Mouse (Mus musculus): ENCODE measurements around the gene Gsn.

DNA sequence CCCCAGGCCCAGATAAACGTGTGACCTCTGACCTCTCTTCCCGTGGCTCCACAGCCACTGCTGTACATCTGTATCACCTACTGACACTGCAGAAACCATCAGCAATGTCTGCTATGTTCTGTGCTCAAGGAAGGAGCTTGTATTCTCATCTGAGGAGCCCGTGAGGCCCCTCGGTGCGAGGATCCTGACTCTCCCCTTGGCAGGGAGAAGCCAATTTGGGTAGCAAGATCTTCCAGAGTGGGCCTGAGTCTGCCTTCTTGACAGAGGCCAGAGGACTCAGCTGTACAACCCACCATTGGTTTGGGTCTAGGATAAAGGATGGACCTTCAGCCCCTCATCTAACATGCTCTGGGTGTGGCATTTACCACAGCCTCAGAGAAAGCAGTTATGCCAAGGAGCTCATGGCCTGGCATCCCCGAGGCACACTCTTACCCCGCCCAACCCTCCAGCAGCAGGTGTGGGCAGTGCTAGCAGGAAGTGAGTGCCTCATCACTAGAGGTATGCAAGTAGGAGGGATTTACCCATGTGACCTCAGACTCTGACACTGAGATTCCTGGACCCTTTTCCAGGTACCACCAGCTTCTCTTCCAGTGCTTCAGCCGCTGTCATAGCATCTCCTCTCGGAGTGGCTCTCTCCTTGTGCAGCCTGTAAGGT lies 10.2 kb downstream of the Gsn start:
- TF ChIP-seq GATA1 (IDR thresholded peaks at IDR 0.05; ENCODE audit: low read length) (no peak), TAL1 (IDR thresholded peaks at IDR 0.05; ENCODE audit: low read length) (no peak)

All from erythroblast, embryonic 14.5 days (primary cell).